Mouse (Mus musculus) cerebellum, postnatal 36 days (tissue): ENCODE measurements at regions not wholly inside any gene's neighbourhood (a gene's known extent, or its start where the extent isn't known, plus 50 kb on each side); places are given as distances from the start of the nearest gene placed in this dataset.

Source experiments
- DNase-seq, 2 experiments: peaks; one replicate each; pipeline ENCODE4 v3.0.0; 2021 to 2022; ENCODE audit warnings: mixed read lengths in 2 of 2

GRCm38 (mm10) chr6:78599751-78600150 lies 131.1 kb upstream of the Reg3g start:
- no peak for DNase-seq

GRCm38 (mm10) chr6:78570000-78570597 lies 101.4 kb upstream of the Reg3g start:
- no peak for DNase-seq

GRCm38 (mm10) chr6:78553008-78553698 lies 84.5 kb upstream of the Reg3g start:
- no peak for DNase-seq

GRCm38 (mm10) chr6:78552353-78552698 lies 83.7 kb upstream of the Reg3g start:
- no peak for DNase-seq

GRCm38 (mm10) chr6:78551666-78552352 lies 83.1 kb upstream of the Reg3g start:
- DNase-seq = no peak

- no peak for DNase-seq
Observed at GRCm38 (mm10) chr6:78548476-78548875, 79.8 kb upstream of the Reg3g start.

- DNase-seq = no peak
Observed at GRCm38 (mm10) chr6:78547721-78548120, 79.0 kb upstream of the Reg3g start.

GRCm38 (mm10) chr6:78544238-78544637 lies 75.6 kb upstream of the Reg3g start:
- peak; percentile 45 to 57 for DNase-seq

- no peak for DNase-seq
Observed at GRCm38 (mm10) chr6:78537476-78537875, 68.8 kb upstream of the Reg3g start.

- no peak for DNase-seq
Observed at GRCm38 (mm10) chr6:78526986-78527762, 58.5 kb upstream of the Reg3g start.
